Mouse (Mus musculus): ENCODE data around the gene Fryl.

DNA sequence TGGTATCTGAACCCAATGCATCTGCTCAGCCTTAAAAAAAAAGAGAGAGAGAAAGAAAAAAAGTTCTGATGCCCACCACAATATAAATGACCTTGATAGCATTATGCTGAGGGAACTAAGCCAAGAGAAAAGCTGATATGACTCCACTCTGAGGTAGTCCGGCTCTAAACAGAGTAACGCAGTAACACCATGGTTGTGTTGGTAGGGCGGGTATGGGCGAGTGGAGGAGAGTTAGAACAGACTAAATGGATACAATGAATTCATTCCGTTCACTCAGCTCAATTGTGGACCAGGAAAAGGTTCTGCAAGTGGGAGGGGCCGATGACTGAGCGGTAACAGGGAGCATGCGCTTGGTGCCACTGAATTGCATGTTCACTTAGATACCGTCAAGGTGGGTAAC lies 40.4 kb downstream of the Fryl start:
- no peak for TF ChIP-seq CTCF (IDR thresholded peaks at IDR 0.05; ENCODE audit: low read depth, low read length)
- TF ChIP-seq POLR2AphosphoS5 (IDR thresholded peaks at IDR 0.05; ENCODE audit: insufficient replicate concordance, low read depth, low read length): no peak
- no peak for TF ChIP-seq GATA1 (IDR thresholded peaks at IDR 0.05; ENCODE audit: borderline replicate concordance, low read length)

Measured in G1E (cell line).